Mouse (Mus musculus): ENCODE data around the gene Polr1b. TPM values are rescaled to one million over a fixed set of nuclear protein-coding genes. Genes with fewer than 3 reads are reported as not detected.
A peak's percentile ranks its signal among the peaks of the same experiment; 100 is the strongest.

Gene Polr1b
- 10 to 100 TPM; 11.9 to 12.2 TPM for total RNA-seq (2021)

DNA sequence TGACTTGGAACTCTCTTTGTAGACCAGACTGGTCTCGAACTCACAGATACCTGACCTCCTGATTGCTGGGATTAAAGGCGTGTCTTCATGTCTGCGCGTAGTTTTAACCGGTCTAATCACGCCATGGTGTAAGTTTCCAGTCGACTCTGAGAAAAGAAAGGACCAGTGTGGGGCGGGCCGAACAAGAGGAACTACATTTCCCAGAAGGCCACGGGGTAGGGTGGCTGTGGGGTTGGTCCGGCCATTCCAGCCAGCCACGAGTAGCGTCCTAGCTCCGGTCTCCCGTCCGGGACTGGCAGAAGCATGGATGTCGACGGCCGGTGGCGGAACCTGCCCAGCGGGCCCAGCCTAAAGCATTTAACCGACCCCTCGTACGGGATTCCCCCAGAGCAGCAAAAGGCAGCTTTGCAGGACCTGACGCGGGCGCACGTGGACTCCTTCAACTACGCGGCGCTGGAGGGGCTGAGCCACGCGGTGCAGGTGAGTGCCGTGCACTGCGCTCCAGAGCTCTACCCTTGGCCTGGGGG is at the start of gene Polr1b:
Gene Polr1b, plus strand, starts transcription at position 212 of the 527 bp plus-strand sequence.
- intact Hi-C loops (cut with DNase I): loop anchor here (1.0 kb wide), 1 partner anchor 28 kb away; the partner anchor contains the start of gene Chchd5
- peak; percentile 87 to 88 for DNase-seq

DNA sequence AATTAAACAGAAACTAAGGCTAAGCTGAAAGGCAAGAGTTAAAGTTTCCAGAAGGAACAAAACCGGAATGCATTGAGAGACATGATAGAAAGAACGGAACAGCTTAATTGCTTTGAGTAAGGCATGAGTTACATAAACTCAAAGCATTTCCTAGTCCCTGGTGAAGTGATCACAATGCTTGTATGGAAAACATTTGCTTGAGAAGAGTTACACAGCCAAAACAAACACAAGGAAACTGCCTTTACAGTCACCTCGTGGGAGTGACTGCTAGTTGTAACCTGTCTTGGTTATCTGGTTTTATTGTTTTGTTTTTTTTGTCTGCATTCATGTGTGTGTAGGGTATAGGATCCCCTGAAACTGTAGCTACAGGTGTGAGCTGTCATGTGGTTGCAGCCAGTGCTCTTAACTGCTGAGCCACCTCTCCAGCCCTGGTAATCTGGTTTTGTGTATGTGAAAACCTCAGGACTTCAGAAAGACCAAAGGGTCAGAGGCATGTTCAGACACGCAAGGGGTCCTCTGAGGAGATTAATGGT is 48.3 kb upstream of the Polr1b start:
- intact Hi-C loops (cut with DNase I): no loop called here
- no peak for DNase-seq

DNA sequence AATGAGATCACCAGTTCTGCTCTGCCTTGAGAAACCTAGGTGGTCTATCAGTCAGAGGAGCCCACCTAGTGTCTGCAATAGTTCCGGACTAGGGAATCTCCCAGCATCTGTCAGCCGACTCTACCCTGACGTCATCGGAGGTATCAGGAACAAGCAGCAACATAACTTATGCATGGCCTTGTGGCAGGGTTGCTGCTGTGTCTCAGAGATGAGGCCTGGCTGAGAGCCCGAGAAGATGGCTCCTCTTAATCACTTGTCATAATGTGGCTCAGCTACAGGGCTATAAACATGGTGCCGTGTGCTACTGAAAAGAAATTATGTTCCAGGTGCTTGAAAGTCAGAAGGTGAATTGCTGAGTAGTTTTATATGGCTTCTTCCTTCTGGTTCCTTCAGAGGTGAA is 45.1 kb upstream of the Polr1b start:
- intact Hi-C loops (cut with DNase I): no loop called here
- no peak for DNase-seq

DNA sequence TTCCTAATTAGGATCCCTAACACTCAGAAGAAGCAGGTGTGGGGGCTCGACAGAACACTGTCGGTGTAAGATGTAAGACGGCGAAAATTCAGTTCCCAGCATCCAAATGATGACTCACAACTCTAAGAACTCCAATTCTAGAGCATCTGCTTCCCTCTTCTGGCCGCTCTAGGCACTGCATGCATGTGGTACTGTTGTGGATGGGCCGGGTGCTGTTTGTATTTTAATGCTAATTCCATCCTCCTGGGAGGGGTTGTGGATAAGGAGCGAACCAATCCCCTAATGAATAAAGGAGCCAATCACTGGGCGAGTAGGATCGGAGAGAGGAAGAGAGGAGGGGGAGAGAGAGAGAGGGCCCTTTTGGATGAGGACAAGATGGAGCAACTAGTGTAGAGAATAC is 44.2 kb upstream of the Polr1b start:
- DNase-seq: peak in 1 of 2 experiments; percentile 25
- intact Hi-C loops (cut with DNase I): no loop called here

DNA sequence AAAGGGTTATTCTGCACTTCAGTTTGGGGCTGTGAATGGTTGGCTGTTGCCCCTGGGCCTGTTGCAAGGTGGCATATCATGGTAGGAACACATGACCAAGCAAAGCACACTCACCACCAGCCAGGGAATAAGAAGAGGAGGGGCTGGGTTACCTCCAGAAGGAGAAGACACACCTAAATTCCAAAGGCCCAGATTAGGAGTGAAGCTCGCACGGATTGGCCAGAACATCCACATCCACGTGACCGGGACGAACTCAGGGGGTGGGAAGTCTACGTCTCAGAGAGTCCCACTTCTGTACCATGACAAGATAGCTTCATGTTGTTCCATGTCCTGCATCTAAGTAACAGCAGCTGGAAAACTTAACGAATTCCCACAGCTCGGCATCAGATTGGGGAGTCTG is 43.5 kb upstream of the Polr1b start:
- DNase-seq: no peak
- intact Hi-C loops (cut with DNase I): no loop called here

DNA sequence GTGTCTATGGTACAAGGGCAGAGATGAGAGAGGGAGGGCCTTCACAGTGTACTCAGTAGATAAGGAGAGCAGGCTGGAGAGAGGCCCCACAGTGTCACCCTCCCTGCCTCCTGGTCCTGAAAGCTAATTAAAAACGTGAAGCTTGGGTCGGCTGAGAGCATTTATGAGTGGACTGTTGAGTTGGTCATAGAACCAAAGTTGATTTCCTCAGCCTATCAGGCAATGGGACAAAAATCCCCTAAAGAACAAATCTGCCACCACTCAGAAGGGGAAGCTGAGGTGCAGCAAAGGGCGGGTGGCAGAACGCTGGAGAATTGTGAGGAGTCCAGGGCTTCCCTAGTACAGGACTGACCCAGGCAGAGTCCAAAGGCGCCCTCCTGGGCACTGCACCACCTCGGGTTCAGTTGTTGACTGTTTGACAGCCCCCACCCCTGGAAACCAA is 42.9 kb upstream of the Polr1b start:
- intact Hi-C loops (cut with DNase I): no loop called here
- DNase-seq: no peak

DNA sequence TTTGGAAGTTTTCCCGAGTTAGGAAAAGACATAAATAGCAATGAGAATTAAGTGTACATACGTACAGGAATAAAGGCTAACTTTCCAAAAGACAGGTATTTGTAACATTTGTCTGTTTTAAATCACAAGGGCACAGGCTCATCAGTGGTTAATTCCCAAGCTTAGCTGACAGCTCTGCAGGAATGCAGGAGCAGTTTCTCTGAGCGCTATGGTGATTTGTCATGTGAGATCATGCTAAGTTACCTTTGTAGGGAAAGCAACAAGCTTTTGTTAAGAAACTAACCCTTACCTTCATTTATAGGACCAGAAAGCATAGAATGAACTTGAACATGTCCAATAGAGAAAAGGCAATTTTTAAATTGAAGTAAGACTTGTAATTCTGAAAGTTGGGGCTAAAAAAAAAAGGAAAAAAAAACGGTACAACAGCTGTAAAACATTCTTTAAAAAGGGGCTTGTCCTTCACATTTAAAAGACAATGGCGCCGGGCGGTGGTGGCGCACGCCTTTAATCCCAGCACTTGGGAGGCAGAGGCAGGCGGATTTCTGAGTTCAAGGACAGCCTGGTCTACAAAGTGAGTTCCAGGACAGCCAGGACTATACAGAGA is 39.2 kb upstream of the Polr1b start:
- intact Hi-C loops (cut with DNase I): loop anchor here (5.0 to 10.0 kb wide), 2 partner anchors 114 to 377 kb away; partner anchors contain the start of gene Anapc1
- DNase-seq: no peak

DNA sequence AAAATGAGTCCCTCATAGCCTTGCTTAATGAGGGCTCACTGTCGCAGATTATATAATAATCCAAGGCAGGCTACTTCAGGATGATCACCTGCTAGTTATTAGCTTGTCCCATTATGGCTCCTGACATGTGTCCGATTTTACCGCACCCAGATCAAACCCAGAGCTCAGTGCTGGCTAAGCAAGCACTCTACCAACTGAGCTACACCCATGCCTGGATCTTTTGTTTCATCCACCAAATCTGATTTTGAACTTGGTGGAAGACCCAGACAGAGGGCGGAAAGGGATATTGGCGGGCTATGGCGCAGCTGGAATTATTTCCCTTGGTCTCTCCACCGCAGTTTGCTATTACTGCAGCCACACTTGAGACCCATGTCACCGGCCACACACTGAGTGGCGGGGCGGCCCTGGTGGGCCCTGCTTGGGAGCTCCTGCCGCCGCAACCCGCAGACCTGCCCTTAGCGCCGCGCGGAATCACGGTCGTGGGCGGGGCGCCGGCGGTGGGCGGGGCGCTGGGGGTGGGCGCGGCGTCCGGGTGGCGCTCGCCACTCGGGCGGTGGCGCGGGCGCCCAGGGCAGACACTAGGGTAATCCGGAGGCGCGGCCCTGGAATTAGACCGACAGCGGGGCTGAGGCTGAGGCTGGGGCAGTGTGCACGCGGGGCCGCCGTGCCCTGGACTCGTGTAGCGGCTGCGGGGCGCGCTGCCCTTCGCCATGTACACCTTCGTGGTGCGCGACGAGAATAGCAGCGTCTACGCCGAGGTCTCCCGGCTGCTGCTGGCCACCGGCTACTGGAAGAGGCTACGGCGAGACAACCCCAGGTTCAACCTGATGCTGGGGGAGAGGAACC is 35.1 kb upstream of the Polr1b start, which contains the start of gene Ttl:
Gene Ttl, plus strand, starts transcription at position 506 of the 846 bp plus-strand sequence.
- intact Hi-C loops (cut with DNase I): loop anchor here (5.0 to 10.0 kb wide), 2 partner anchors 98 to 381 kb away; partner anchors contain the start of genes Anapc1, Gm10762 and Zc3h6

DNA sequence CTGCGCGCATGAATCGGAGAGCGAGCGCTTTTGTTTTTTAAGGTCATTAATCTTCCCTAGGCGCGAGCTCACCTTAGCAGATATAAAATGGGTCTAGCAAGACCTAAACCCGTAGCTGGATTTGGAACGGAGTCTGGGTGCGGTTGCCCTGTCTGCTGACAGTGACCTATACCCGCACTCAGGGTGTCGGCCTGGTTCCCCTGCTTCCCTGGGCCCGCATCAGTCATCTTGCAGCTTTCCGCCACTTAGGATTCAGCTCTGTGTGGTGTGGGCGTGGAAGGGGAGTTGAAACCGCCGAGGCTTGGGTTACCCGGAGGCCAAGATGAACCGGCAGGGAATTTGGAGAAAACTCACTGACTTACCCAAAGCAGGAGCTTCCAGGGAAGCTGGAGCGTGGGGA is 34.5 kb upstream of the Polr1b start:
- intact Hi-C loops (cut with DNase I): loop anchor here (5.0 to 10.0 kb wide), 2 partner anchors 99 to 382 kb away; partner anchors contain the start of genes Anapc1, Gm10762 and Zc3h6

More for the DNA sequence above, 35.1 kb upstream of the Polr1b start, which contains the start of gene Ttl:
- DNase-seq: peak; percentile 84 to 87

DNA sequence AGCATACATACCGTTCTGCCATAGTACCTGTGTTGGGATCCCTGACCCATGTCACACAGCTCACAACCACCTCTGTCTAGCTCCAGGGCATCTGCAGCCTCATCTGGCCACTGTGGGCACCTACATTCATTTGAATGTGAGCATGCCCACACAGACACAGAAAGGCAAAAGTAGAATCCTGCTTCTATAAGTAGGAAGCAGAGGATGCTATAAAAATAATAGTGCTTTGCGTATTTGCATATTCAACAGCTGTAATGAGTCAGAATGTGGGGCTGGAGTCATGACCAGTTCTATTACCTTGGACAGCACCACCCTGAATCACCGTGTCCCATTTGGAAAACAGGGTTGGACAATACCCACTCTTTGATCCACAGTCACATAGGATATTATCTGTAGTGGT is 30.5 kb upstream of the Polr1b start:
- intact Hi-C loops (cut with DNase I): no loop called here

More for the DNA sequence above, 34.5 kb upstream of the Polr1b start:
- DNase-seq: peak; percentile 39 to 43

DNA sequence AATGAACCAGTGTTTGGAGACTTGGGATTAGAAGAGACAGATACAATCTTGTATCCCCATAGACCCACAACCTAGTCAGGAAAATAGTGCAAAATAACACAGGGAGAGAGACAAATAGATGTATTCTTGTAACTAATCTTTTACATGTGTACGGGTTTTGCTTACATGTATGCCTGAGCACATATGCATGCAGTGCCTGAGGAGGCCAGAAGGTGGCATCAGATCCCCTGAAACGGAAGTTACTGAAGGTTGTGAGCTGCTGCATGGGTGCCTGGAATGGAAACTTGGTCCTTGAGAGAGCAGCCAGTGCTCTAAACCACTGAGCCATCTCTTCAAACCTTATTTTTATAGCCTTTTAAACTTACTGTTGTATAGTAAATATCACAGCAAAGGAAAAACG is 22.5 kb upstream of the Polr1b start:
- DNase-seq: no peak
- intact Hi-C loops (cut with DNase I): no loop called here

More for the DNA sequence above, 30.5 kb upstream of the Polr1b start:
- DNase-seq: no peak

DNA sequence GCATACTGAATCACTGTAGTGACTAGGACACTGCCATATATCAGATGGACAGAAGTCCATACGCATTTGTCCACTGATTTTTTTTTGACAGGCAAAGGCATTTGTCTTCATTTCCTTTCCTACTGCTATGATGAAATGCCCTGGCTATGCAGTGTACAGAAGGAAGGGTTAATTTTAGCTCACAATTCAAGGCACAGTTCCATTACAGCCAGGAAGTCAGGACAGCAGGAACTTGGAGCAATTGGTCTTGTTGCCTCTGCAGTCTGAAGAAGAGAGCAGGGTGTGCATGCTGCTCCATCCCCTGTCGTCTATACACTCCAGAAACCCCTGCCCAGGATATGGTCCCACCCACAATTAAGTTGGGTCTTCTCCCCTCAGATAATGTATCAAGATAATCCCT is 21.6 kb upstream of the Polr1b start:
- intact Hi-C loops (cut with DNase I): no loop called here

DNA sequence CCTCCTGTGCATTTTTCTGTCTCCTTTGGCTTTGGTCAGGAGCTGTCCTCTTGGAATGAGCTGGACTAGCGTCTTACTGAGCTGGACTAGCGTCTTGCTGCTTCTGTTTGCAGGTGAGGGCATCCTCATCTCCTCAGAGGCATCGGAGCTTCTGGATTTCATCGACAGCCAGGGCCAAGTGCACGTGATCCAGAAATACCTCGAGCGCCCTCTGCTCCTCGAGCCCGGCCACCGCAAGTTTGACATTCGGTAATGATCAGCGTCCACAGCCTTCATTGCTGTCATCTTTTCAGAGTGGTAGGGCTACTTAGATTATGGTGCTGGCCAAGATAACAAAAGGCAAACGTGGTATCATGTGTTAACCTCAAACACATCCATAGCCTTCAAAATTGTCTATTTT is 19.7 kb upstream of the Polr1b start:
- no peak for DNase-seq
- intact Hi-C loops (cut with DNase I): loop anchor here (5.0 kb wide), 1 partner anchor 74 kb away; no protein-coding TSS in a partner anchor

More for the DNA sequence above, 21.6 kb upstream of the Polr1b start:
- DNase-seq: no peak

DNA sequence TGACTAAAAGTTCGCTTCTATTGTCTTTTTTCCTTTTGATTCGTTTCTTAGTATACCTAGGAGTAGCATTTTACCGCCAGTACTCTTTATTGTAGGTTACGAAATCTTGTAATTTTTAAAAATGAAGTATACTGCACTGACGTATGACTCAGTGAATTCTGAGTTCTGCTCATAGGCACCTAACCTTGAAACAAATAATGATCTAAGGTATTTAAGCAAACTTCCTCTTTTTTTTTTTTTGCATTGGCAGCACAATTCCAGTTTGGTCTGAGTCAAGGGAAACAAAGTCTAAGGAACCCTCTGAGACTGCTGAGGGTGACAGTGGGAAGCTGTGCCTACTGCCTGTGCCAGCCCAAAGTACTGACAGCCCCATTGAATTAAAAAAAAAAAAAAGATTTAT is 17.3 kb upstream of the Polr1b start:
- DNase-seq: no peak

DNA sequence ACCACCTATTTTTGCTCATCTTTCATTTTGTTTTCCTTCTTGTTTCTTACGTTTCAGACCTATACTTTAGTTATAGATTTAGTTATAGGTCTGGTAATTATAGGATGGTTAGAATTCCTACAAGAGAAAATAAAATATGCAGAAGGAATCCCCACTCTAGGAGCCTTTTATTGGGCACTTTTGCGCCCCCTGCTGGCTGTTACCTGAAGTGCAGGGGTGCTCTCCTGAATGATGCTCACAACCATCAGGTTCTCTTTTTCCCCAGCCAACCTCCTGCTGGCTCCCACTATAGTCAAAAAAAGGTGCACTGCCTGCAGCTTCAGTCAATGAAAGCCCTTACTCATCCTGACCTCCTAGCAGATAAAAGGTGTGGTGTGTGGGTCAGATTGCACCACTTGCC is 15.8 kb upstream of the Polr1b start:
- peak in 1 of 2 experiments; percentile 43 for DNase-seq
- intact Hi-C loops (cut with DNase I): loop anchor here (1.0 to 5.0 kb wide), 3 partner anchors 78 to 172 kb away; no protein-coding TSS in a partner anchor

More for the DNA sequence above, 17.3 kb upstream of the Polr1b start:
- intact Hi-C loops (cut with DNase I): loop anchor here (5.0 kb wide), 1 partner anchor 76 kb away; no protein-coding TSS in a partner anchor

DNA sequence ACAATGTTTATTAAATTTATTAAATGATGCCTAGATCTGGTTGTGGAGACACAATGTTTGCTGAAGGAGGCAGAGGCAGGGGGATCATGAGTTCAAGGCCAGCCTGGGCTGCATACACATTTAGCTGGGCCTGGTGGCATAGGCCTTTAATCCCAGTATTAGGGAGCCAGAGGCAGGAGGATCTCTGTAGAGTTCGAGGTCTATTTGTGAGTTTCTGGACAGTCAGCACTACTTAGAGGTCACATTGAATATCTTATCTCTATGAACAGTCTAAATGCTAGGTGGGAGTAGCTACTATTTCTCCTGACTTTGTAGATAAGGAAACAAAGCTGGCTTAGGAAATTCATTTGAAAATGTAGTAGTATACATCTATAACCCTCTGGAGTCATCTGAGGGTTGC is 13.3 kb upstream of the Polr1b start:
- intact Hi-C loops (cut with DNase I): loop anchor here (5.0 kb wide), 1 partner anchor 170 kb away; no protein-coding TSS in a partner anchor
- DNase-seq: no peak

DNA sequence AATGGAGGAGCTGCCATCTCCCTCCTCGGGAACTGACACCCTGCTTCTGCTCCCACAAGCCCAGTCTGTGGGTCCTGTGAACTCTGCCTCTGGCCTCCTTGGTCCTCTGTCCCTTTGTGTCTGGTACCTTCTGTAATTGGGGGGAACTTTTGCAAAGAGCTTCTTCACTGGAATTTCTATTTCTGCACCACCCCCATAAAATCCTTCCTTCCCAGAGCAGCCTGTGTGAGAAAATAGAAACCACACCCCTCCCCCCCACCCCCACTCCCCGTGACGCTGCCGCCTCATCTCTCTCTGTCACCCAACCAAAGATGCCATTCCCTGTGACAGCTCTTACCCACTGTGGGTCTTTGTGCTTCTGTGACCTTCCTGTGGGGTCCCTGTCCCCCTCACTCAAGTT is 10.4 kb upstream of the Polr1b start:
- intact Hi-C loops (cut with DNase I): no loop called here

DNA sequence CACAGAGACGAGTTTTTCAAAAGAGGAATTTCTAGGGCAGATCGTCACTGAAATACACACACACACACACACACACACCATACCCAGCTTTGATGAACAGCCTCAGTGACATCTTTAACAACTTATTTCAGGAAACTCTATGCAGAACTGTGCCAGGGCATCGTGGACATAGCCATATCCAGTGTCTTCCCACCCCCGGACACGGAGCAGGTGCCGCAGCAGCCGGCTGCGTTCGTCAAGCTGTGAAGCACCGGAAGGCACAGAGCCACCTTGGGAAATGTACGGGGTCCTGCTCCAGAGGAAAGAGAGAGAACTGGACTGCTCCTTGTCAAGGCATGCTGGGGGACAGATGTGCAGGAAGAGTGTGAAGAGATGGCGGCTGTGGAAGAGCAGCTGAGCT is 8.0 kb upstream of the Polr1b start:
- DNase-seq: no peak
- intact Hi-C loops (cut with DNase I): no loop called here

More for the DNA sequence above, 10.4 kb upstream of the Polr1b start:
- no peak for DNase-seq

DNA sequence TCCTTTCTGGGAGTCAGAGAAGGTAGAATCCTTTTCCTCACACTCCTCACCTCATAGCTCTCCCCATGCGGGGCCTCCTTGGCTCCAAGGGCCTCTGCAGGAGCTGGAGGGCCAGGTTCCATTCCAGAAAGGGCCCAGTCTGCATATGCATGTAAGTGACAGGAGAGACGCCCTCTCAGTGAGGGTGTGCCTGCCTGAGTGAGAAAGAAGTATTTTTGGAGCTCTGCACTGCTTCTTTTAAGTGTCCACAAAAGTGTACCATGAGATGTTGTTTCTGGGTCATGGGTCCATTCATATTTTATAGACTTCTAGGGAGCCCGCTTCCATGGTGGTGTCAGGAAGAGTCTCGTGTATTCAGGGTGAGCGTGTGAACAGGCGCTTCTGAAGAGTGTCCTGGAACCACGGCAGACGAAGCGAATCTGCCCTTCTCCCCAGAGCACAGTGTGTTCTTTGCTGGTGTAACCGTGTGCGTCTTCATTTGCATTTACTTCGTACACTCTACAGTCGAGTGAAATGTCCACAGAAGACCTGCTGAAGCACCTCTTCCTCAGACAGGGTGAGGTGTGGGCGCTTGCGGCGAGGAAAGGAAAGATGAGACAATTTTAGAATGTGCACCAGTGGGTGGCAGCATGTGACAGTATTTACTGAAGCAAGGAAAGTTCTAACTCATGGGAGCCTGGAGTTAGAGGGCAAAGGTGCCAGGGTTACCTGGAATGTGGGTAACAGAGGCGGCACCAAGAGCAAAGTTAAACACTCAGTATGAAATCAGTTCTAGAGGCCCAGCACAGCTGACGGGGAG is 6.7 kb upstream of the Polr1b start:
- intact Hi-C loops (cut with DNase I): no loop called here
- no peak for DNase-seq

DNA sequence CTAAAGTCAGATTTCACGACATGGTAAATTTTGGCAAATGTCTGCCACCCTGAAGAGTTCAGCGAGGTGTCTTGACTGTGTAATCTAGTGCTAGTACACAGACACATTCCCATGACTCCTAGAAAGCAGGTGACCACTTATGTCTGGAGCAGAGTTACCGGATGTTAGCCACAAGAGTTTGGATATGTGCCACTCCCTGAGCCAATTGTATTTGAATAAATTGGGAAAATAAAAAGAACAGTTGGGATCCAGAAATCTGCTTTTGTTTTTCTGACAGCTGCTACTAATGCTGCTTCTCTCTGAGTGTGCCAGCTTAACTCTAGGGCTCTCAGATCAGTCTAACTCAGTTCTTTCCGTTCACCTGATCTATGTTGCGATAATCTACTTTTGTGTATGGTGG is 12.1 kb downstream of the Polr1b start:
- DNase-seq: no peak
- intact Hi-C loops (cut with DNase I): no loop called here
